Mouse (Mus musculus): ENCODE measurements around the gene Sos2.
"Not testable (repeated sequence)": the region's sequence is repeated elsewhere in the genome, so short reads cannot be mapped to it uniquely, and the experiment has no call there.

Sos2 gene

DNA sequence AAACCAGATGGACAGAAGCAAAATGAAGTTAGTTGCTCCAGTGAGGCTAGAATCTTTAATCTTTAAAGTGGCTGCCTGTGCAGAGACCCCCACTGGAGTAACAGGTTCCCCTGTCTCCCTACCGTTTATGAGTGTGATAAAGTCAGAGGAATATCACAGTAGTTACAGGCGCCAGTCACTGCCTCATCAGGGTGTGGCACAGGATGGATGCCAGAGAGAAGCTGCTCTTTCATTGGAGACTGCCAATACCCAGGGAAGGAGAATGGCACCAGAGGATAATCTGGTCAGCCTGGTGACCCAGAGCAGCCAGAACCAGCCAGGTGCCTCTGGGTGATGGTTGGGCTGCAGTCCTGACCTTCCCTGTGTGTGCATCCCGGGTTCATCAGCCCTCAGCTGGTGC is 113.4 kb downstream of the Sos2 start:
- DNase-seq, result no peak

GRCm38 (mm10) chr12:69561006-69561405 is 120.6 kb downstream of the Sos2 start:
- not testable (repeated sequence) for DNase-seq

- no peak for DNase-seq
Measured at GRCm38 (mm10) chr12:69556221-69556861, 125.3 kb downstream of the Sos2 start.

GRCm38 (mm10) chr12:69545456-69546178 is 136.0 kb downstream of the Sos2 start:
- peak; percentile 31 for DNase-seq

- no peak for DNase-seq
Measured at GRCm38 (mm10) chr12:69544994-69545393, 136.7 kb downstream of the Sos2 start.

DNA sequence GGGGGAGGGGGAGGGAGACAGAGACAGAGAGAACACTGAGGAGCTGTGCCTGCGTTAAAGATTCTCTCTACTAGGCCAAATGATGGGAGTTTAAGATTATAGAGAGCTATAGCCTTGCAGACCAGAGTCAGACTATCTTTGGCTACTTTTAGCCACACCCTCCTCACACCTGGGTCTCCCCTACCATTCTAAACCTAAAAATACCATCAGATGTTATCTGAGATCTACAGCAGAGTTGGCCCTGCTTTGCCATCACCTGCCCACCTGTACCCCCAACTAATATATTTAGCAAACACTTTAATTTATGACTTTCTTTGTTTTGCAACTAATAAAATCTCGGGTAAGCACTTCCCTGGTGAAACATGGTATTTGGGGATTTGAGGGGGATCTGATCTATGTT is 137.1 kb downstream of the Sos2 start:
- DNase-seq, result no peak

DNA sequence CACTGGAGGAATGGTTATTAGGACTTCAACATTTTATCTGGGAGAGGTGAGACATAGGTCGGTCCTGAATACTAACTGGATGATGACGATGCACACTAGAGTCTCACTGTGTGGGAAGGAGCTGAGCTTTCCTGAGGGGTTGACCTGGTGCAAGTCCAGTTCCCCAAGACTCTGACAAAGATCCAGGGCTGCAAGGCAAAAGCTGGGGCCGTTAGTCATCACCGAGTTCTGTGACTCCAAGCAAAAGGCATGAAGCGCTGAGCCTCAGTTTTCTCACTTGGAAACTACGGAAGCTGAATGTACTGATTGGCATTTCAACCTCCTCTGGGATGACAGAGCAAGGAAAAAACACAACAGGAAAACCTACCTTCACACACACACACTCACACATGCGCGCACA is 139.3 kb downstream of the Sos2 start:
- DNase-seq, result no peak

- no peak for DNase-seq
Measured at GRCm38 (mm10) chr12:69541663-69542062, 140.0 kb downstream of the Sos2 start.

- DNase-seq, result peak; percentile 56
Measured at GRCm38 (mm10) chr12:69539353-69539752, 142.3 kb downstream of the Sos2 start.

DNA sequence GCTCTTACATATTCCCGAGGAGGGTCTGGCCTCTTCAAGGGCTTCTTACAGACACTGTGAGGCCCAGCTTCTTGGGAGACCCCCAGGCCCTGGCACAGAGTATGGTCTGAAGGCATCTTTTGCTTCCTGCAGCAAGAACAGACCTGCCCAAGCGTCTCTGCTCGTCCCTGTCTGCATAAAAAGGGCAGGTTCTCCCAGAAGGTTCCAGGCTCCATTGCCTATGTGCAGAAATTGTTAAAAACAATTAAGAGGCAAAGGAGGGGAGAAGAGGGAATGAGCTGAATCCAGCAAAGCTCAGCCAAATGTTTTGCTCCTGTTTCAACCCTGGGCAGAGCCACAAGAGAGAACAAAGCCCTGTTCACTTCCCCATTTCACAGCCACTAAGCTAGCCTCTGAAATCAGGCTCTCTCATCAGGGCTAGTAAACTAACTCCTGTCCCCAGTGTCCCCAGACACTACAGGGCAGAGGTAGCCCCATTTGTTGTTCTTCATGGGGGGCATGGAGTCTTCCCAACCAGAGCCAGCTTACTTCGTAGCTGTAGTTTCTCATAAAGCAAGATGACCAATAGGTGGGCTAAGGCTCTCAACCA is 143.2 kb downstream of the Sos2 start:
- no peak for DNase-seq

GRCm38 (mm10) chr12:69537675-69538361 is 143.8 kb downstream of the Sos2 start:
- peak; percentile 65 for DNase-seq

DNA sequence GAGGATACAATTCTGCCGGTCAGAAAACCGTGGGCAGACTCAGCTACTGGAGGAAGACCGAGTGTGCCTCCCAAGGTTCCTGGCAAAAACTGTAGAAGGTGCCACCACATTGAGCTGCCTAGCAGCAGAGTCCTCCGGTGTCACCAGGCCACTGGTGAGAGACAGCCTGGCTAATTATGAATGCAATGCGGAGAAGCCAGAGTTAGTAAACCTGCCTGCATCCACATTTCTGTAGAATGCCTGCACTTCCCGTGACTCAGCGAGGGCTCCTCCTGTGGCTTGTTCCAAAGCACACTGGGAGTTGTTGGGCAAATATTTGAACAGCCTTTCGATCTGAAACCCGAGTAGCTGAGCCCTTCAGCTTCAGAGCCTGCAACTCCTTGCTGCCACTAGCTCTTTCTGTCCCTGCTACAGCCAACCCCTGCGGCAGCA is 144.4 kb downstream of the Sos2 start:
- peak; percentile 17 for DNase-seq

DNA sequence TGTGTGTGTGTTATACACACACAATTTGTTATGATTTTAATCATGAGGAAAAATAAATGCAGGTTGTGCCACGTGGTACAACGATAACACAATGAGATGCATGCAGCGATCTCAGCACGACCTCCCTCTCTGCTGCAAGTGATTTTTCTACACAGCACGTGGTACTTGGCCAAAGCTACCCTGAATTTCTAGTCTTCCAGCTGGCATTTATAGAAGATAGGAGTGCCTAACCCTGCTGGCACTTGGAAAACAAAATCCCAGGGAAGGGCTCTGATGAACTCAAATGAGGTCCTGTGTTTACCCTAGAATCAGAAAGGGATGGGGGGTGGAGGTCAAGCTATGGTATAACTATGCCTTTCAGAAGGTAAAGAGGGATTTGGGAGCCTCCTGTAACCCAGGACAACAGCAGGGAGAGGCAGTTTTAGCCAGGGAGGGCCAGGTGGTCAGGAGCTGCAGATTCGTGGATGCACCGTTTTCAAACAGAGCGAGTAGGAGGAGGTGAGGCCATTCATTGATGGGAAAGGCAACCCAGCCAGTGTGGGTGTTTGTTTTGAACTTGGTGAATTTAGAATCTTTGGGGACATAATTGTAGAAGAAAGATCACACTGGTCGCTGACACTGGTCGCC is 144.9 kb downstream of the Sos2 start:
- DNase-seq, result no peak
